Mouse (Mus musculus): ENCODE data around the gene Rfesd. TPM values are rescaled to one million over a fixed set of nuclear protein-coding genes. Genes with fewer than 3 reads are reported as not detected.

Rfesd gene
- total and polyA plus RNA-seq, 3 experiments, result 38.3 to 72.1 TPM; not detected in 1

GRCm38 (mm10) chr13:75976218-75976617 is 42.3 kb downstream of the Rfesd start:
- H3K9me3 ChIP-seq (replicated peaks; ENCODE audit: insufficient read depth, low read length), result no peaks in the 10 kb centered on the region
- no peaks in the 10 kb centered on the region; a peak in 1 of 4 replicates for H3K4me1 ChIP-seq (ENCODE audit: control insufficient read depth in 1 of 2, insufficient read depth in 2 of 2, low read length in 2 of 2)
- H3K9ac ChIP-seq (ENCODE audit: control insufficient read depth, low read depth, low read length, poor library complexity, severe bottlenecking), result no peak overlapping the region
- no peak overlapping the region for H3K4me3 ChIP-seq (ENCODE audit: control insufficient read depth in 1 of 2, insufficient read depth in 1 of 2, low read depth in 2 of 2, low read length in 2 of 2)
- no peak for DNase-seq (ENCODE audit: low read depth, low spot score)
- no peaks in the 10 kb centered on the region for H3K36me3 ChIP-seq (ENCODE audit: control insufficient read depth in 1 of 2, insufficient read depth in 2 of 2, low read length in 2 of 2)
- 0 out of 2 replicates have a peak, but pooled peaks have one; percentile 21 for TF ChIP-seq MAFK (IDR thresholded peaks at IDR 0.05; ENCODE audit: borderline replicate concordance, low read depth, low read length)
- TF ChIP-seq POLR2AphosphoS2 (IDR thresholded peaks at IDR 0.05; ENCODE audit: low read length), result no peak
- no peak overlapping the region for H3K27ac ChIP-seq (ENCODE audit: control insufficient read depth, low read depth, low read length)
- no peaks in the 10 kb centered on the region for H3K27me3 ChIP-seq (ENCODE audit: control insufficient read depth in 1 of 2, insufficient read depth in 2 of 2, low read length in 2 of 2)
- no peaks in the 10 kb centered on the region for H3K79me2 ChIP-seq (ENCODE audit: control insufficient read depth, insufficient read depth, low read length, poor library complexity)

- Histone ChIP-seq H3K27ac (ENCODE audit: control insufficient read depth, low read depth, low read length) (no peak overlapping the region), H3K9ac (ENCODE audit: control insufficient read depth, low read depth, low read length, poor library complexity, severe bottlenecking) (no peak overlapping the region), H3K36me3 (ENCODE audit: control insufficient read depth in 1 of 2, insufficient read depth in 2 of 2, low read length in 2 of 2) (no peaks in the 10 kb centered on the region), H3K27me3 (ENCODE audit: control insufficient read depth in 1 of 2, insufficient read depth in 2 of 2, low read length in 2 of 2) (no peaks in the 10 kb centered on the region), H3K4me1 (ENCODE audit: control insufficient read depth in 1 of 2, insufficient read depth in 2 of 2, low read length in 2 of 2) (no peaks in the 10 kb centered on the region; a peak in 1 of 4 replicates), H3K4me3 (ENCODE audit: control insufficient read depth in 1 of 2, insufficient read depth in 1 of 2, low read depth in 2 of 2, low read length in 2 of 2) (no peak overlapping the region), H3K79me2 (ENCODE audit: control insufficient read depth, insufficient read depth, low read length, poor library complexity) (no peaks in the 10 kb centered on the region), H3K9me3 (replicated peaks; ENCODE audit: insufficient read depth, low read length) (no peaks in the 10 kb centered on the region)
- no peak for DNase-seq (ENCODE audit: low read depth, low spot score)
- TF ChIP-seq TBP (IDR thresholded peaks at IDR 0.05; ENCODE audit: low read depth, low read length), result no peak
- no peak for TF ChIP-seq E2F4 (IDR thresholded peaks at IDR 0.05; ENCODE audit: borderline replicate concordance, low read depth, low read length)
- no peak for TF ChIP-seq ELF1 (IDR thresholded peaks at IDR 0.05; ENCODE audit: low read depth, low read length)
- no peak for TF ChIP-seq ZNF384 (IDR thresholded peaks at IDR 0.05; ENCODE audit: low read depth, low read length)
- no peak for TF ChIP-seq CTCF (IDR thresholded peaks at IDR 0.05 in 2 of 3, conservative IDR thresholded peaks at IDR 0.05 in 1 of 3; ENCODE audit: control insufficient read depth in 1 of 3, insufficient read depth in 1 of 3, low read depth in 2 of 3, low read length in 3 of 3, poor library complexity in 1 of 3, severe bottlenecking in 1 of 3)
- TF ChIP-seq POLR2AphosphoS2 (IDR thresholded peaks at IDR 0.05; ENCODE audit: low read length), result no peak
- TF ChIP-seq MYC (IDR thresholded peaks at IDR 0.05; ENCODE audit: low read depth, low read length), result no peak
- TF ChIP-seq ZC3H11A (IDR thresholded peaks at IDR 0.05; ENCODE audit: low read depth, low read length), result no peak
- TF ChIP-seq BHLHE40 (IDR thresholded peaks at IDR 0.05; ENCODE audit: borderline replicate concordance, low read depth, low read length), result no peak
- TF ChIP-seq KAT2A (conservative IDR thresholded peaks at IDR 0.05; ENCODE audit: low read depth, low read length), result no peak
- no peak for TF ChIP-seq TCF12 (IDR thresholded peaks at IDR 0.05; ENCODE audit: low read depth, low read length)
- TF ChIP-seq CHD1 (IDR thresholded peaks at IDR 0.05; ENCODE audit: low read depth, low read length), result no peak
- TF ChIP-seq EP300 (IDR thresholded peaks at IDR 0.05; ENCODE audit: low read depth in 1 of 2, low read length in 2 of 2), result no peak
- TF ChIP-seq MEF2A (IDR thresholded peaks at IDR 0.05; ENCODE audit: extremely low read depth, insufficient replicate concordance, low read depth, low read length, poor library complexity, severe bottlenecking), result no peak
- TF ChIP-seq ETS1 (IDR thresholded peaks at IDR 0.05; ENCODE audit: low read depth, low read length), result no peak
These were observed 42.9 kb downstream of the Rfesd start for GRCm38 (mm10) chr13:75975629-75976028.
